Mouse (Mus musculus) liver, adult 2 months (tissue): ENCODE data around the gene Mapk13. TPM values are rescaled to one million over a fixed set of nuclear protein-coding genes. Genes with fewer than 3 reads are reported as not detected.
"Not testable (repeated sequence)": the region's sequence is repeated elsewhere in the genome, so short reads cannot be mapped to it uniquely, and the experiment has no call there.

Experiments
- DNase-seq: peaks from one replicate; pipeline ENCODE4 v3.0.0-alpha.2; 2011; ENCODE audit warnings: low read depth, low spot score; ENCODE audit errors: extremely low read depth
- H3K27ac ChIP-seq: fragments of 200-500 bp; replicated peaks from 2 replicates; pipeline ENCODE4 v1.5.1; 2012; ENCODE audit warnings: low read depth, mild to moderate bottlenecking, control low read depth, inconsistent platforms, low read length; ENCODE audit not compliant: insufficient read depth
- H3K27me3 ChIP-seq: fragments of 200-500 bp; 2 replicates; pipeline ENCODE4 v1.6.1; 2012; ENCODE audit warnings: mild to moderate bottlenecking, moderate library complexity, low read length, inconsistent platforms; ENCODE audit not compliant: control insufficient read depth, insufficient read depth
- H3K36me3 ChIP-seq: fragments of 200-500 bp; 2 replicates; pipeline ENCODE4 v1.6.1; 2012; ENCODE audit warnings: low read length, inconsistent platforms; ENCODE audit not compliant: control insufficient read depth, insufficient read depth
- H3K4me1 ChIP-seq: fragments of 200-500 bp; 2 replicates; pipeline ENCODE4 v1.6.1; 2011; ENCODE audit warnings: low read length; ENCODE audit not compliant: control insufficient read depth, insufficient read depth
- H3K4me3 ChIP-seq: fragments of 200-500 bp; 2 replicates; pipeline ENCODE4 v1.5.1; 2011; ENCODE audit warnings: low read depth, mild to moderate bottlenecking, control low read depth, low read length, moderate library complexity; ENCODE audit not compliant: insufficient read depth
- H3K79me2 ChIP-seq: fragments of 200-500 bp; 2 replicates; pipeline ENCODE4 v1.6.1; 2012; ENCODE audit warnings: inconsistent platforms, mild to moderate bottlenecking, low read length, moderate library complexity; ENCODE audit not compliant: control insufficient read depth, insufficient read depth
- H3K9ac ChIP-seq: fragments of 200-500 bp; 2 replicates; pipeline ENCODE4 v1.6.1; 2012; ENCODE audit warnings: low read depth, mild to moderate bottlenecking, control low read depth, inconsistent platforms, low read length
- CTCF ChIP-seq: fragments of 200-500 bp; IDR thresholded peaks from 2 replicates; pipeline ENCODE4 v1.5.1; 2011; ENCODE audit warnings: low read depth, low read length, control low read depth
- POLR2A ChIP-seq: fragments of 200-500 bp; IDR thresholded peaks from 2 replicates; pipeline ENCODE4 v1.6.1; 2011; ENCODE audit warnings: low read length, control low read depth; ENCODE audit not compliant: insufficient read depth; ENCODE audit errors: extremely low read depth
- WGBS: fragments of 180-500 bp; shearing (Covaris S2); methylation state at CpG from one replicate; pipeline ENCODE4 v1.1.7; 2018; 5-methylcytosine and 5-hydroxymethylcytosine counted together
- polyA plus RNA-seq: library from polyadenylated mRNA; depleted of rRNA; stranded (reverse); fragments of >200 nt; gene quantifications from 2 replicates; pipeline ENCODE4 v1.2.3, GENCODE M21; 2012; rRNA removed
- total RNA-seq: library from RNA; depleted of rRNA; stranded (reverse); fragments of >200 nt; gene quantifications from 2 replicates; pipeline ENCODE4 v1.2.3, GENCODE M21; 2014; rRNA removed

The Mapk13 gene
- total RNA-seq (0.20 and 0.65 TPM in 2 replicates), polyA plus RNA-seq (0.15 and 0.22 TPM in 2 replicates)

- Histone ChIP-seq H3K27ac (no peak within 1 kb of the TSS), H3K9ac (peak within 1 kb of the TSS; percentile 55), H3K27me3 (peaks cover 17% of the 10 kb centered on the region), H3K4me1 (peaks cover 3% of the 10 kb centered on the region; the same call in 1 of the 2 replicates), H3K4me3 (peak within 1 kb of the TSS; percentile 51; the same call in 1 of the 2 replicates), H3K36me3 (no peaks in the 10 kb centered on the region), H3K79me2 (no peaks in the 10 kb centered on the region)
- DNase-seq = no peak
- 2% methylated on average over 58 of the region's 58 CpGs for WGBS
- no peak for TF ChIP-seq CTCF
- TF ChIP-seq POLR2A = no peak
Observed at GRCm38 (mm10) chr17:28769121-28769874, at the start of gene Mapk13. Mapk13 (plus strand) TSS chr17:28769297.

- WGBS = 93% methylated on average over 4 of the region's 4 CpGs
- DNase-seq = no peak
- Histone ChIP-seq H3K27ac (no peak within 1 kb of the TSS), H3K4me3 (no peak within 1 kb of the TSS), H3K36me3 (peaks cover 59% of the 10 kb centered on the region), H3K27me3 (no peaks in the 10 kb centered on the region), H3K4me1 (peaks cover 5% of the 10 kb centered on the region; the same call in 1 of the 2 replicates), H3K9ac (no peak within 1 kb of the TSS), H3K79me2 (peaks cover 3% of the 10 kb centered on the region; the same call in 1 of the 2 replicates)
- no peak for TF ChIP-seq CTCF
- no peak for TF ChIP-seq POLR2A
Observed at GRCm38 (mm10) chr17:28725783-28726182, 43.3 kb upstream of the Mapk13 start, which contains the start of gene AC170998.1. AC170998.1 (plus strand) TSS chr17:28726083.

GRCm38 (mm10) chr17:28727511-28727910 is 41.6 kb upstream of the Mapk13 start:
- peaks cover 64% of the 10 kb centered on the region for H3K36me3 ChIP-seq
- not testable (repeated sequence) for H3K4me1 ChIP-seq
- DNase-seq = peak; percentile 84

GRCm38 (mm10) chr17:28735317-28736105 is 33.6 kb upstream of the Mapk13 start:
- 63% methylated on average over 6 of the region's 6 CpGs for WGBS
- no peak overlapping the region for H3K27ac ChIP-seq
- H3K4me3 ChIP-seq = no peak overlapping the region
- no peaks in the 10 kb centered on the region for H3K79me2 ChIP-seq
- peaks cover 48% of the 10 kb centered on the region for H3K36me3 ChIP-seq
- H3K9ac ChIP-seq = no peak overlapping the region
- DNase-seq = no peak
- H3K4me1 ChIP-seq = no peaks in the 10 kb centered on the region; the same call in 1 of the 2 replicates
- H3K27me3 ChIP-seq = no peaks in the 10 kb centered on the region
- TF ChIP-seq POLR2A (no peak), CTCF (no peak)

More at GRCm38 (mm10) chr17:28727511-28727910, 41.6 kb upstream of the Mapk13 start:
- WGBS = 21% methylated on average over 11 of the region's 11 CpGs
- not testable (repeated sequence) for H3K9ac ChIP-seq, H3K27me3 ChIP-seq, H3K4me3 ChIP-seq, H3K79me2 ChIP-seq
- 0 out of 2 replicates have a peak overlapping the region, but pooled peaks have one; percentile 25 for H3K27ac ChIP-seq

- H3K9ac ChIP-seq = no peak overlapping the region
- no peak for DNase-seq
- no peaks in the 10 kb centered on the region for H3K79me2 ChIP-seq
- no peak overlapping the region for H3K4me3 ChIP-seq
- H3K27ac ChIP-seq = no peak overlapping the region
- 92% methylated on average over 4 of the region's 4 CpGs for WGBS
- TF ChIP-seq CTCF (no peak), POLR2A (no peak)
- peaks cover 51% of the 10 kb centered on the region for H3K36me3 ChIP-seq
- H3K4me1 ChIP-seq = no peaks in the 10 kb centered on the region; the same call in 1 of the 2 replicates
- no peaks in the 10 kb centered on the region for H3K27me3 ChIP-seq
Observed at GRCm38 (mm10) chr17:28736486-28736885, 32.6 kb upstream of the Mapk13 start.
